Mouse (Mus musculus): ENCODE results near the gene 1700034J05Rik.

- TF ChIP-seq GATA1 (IDR thresholded peaks at IDR 0.05; ENCODE audit: borderline replicate concordance, low read length) (no peak), FLI1 (IDR thresholded peaks at IDR 0.05; ENCODE audit: low read length) (no peak)
Observed at GRCm38 (mm10) chr6:146973406-146973805, 19.2 kb upstream of the 1700034J05Rik start.

Data from megakaryocyte, embryonic 14.5 days (primary cell).